Mouse (Mus musculus) thymus, adult 2 months (tissue): ENCODE data around the gene Parp4.

Source experiments
- CTCF ChIP-seq: fragments of 200-500 bp; IDR thresholded peaks from 2 replicates; pipeline ENCODE4 v1.5.1; 2012; ENCODE audit warnings: mild to moderate bottlenecking, control low read depth, low read length, moderate library complexity, borderline replicate concordance; ENCODE audit not compliant: control insufficient read depth, poor library complexity, insufficient read depth; ENCODE audit errors: extremely low read depth
- POLR2A ChIP-seq: fragments of 200-500 bp; IDR thresholded peaks from 2 replicates; pipeline ENCODE4 v1.6.1; 2012; ENCODE audit warnings: mild to moderate bottlenecking, low read length, control low read depth, moderate library complexity; ENCODE audit not compliant: control insufficient read depth, poor library complexity, insufficient read depth; ENCODE audit errors: extremely low read depth

- TF ChIP-seq CTCF (no peak), POLR2A (no peak)
Measured at GRCm38 (mm10) chr14:56552924-56553323, 22.5 kb upstream of the Parp4 start.
